Mouse (Mus musculus) hindbrain, embryonic 11.5 days (tissue): ENCODE data around the gene Slc7a11. TPM values are rescaled to one million over a fixed set of nuclear protein-coding genes. Genes with fewer than 3 reads are reported as not detected.

ENCODE experiments used
- ATAC-seq: fragments of 200-750 bp; cut with Nextera tagmentation; 2 replicates; pipeline ENCODE4 v1.8.0; 2017; ENCODE audit warnings: mild to moderate bottlenecking, moderate TSS enrichment, moderate library complexity; ENCODE audit not compliant: low FRiP score
- DNase-seq: peaks from one replicate; pipeline ENCODE4 v3.0.0-alpha.2; 2015; ENCODE audit warnings: low spot score
- H3K27ac ChIP-seq: fragments of 300-500 bp; sonication (generic); 2 replicates; pipeline ENCODE4 v1.5.1; 2014; ENCODE audit warnings: mild to moderate bottlenecking, low read depth, low read length
- H3K27me3 ChIP-seq: fragments of 300-500 bp; sonication (generic); 2 replicates; pipeline ENCODE4 v1.6.1; 2014; ENCODE audit warnings: mild to moderate bottlenecking, low read length, moderate library complexity, mixed read lengths; ENCODE audit not compliant: control insufficient read depth, insufficient read depth
- H3K36me3 ChIP-seq: fragments of 300-500 bp; sonication (generic); 2 replicates; pipeline ENCODE4 v1.6.1; 2014; ENCODE audit warnings: mild to moderate bottlenecking, low read length, moderate library complexity, mixed read lengths; ENCODE audit not compliant: control insufficient read depth, insufficient read depth
- H3K4me1 ChIP-seq: fragments of 300-500 bp; sonication (generic); replicated peaks from 2 replicates; pipeline ENCODE4 v1.6.1; 2014; ENCODE audit warnings: low read length, mixed read lengths; ENCODE audit not compliant: control insufficient read depth, insufficient read depth
- H3K4me2 ChIP-seq: fragments of 300-500 bp; sonication (generic); replicated peaks from 2 replicates; pipeline ENCODE4 v1.6.1; 2014; ENCODE audit warnings: mild to moderate bottlenecking, low read depth, low read length
- H3K4me3 ChIP-seq: fragments of 300-500 bp; sonication (generic); 2 replicates; pipeline ENCODE4 v1.5.1; 2014; ENCODE audit warnings: low read depth, low read length
- H3K9ac ChIP-seq: fragments of 300-500 bp; sonication (generic); 2 replicates; pipeline ENCODE4 v1.6.1; 2014; ENCODE audit warnings: low read depth, low read length
- H3K9me3 ChIP-seq: fragments of 300-500 bp; sonication (generic); 2 replicates; pipeline ENCODE4 v1.6.1; 2016; ENCODE audit warnings: low read length; ENCODE audit not compliant: control insufficient read depth
- WGBS: fragments of 180-500 bp; shearing (Covaris S2); extraction: QIAGEN DNeasy Blood & Tissue Kit; methylation state at CpG from one replicate; pipeline ENCODE4 v1.1.7; 2014; 5-methylcytosine and 5-hydroxymethylcytosine counted together
- polyA plus RNA-seq: library from polyadenylated mRNA; unstranded; fragments of >200 nt; fragmentation: Nextera tagmentation; extraction: Ambion mirVana; gene quantifications from 2 replicates; pipeline ENCODE4 v1.2.1, GENCODE M21; 2014

Slc7a11 gene
- polyA plus RNA-seq, 1 experiment from 2014 or later: 0.26 TPM

DNA sequence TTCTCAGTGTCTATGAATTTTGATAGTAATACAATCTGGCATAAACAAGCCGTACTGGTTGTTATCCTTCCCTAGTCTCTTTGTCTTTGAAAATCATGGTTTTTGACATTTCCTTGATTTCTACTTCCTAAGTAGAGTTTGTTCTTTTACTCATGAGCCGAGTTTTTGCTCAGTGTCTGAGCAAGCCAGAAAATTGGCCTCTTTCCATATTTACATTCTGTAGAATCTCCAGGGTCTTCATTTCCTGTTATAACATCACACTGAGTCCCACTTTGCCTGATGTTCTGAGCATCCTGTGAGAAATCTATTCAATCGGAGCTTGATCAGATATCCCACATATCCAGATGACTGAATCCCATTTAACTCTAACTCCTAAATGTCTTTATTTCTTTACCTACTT, 600.4 kb downstream of the Slc7a11 start:
- Histone ChIP-seq H3K9ac (no peak overlapping the region), H3K4me1 (no peaks in the 10 kb centered on the region), H3K27me3 (no peaks in the 10 kb centered on the region), H3K4me3 (no peak overlapping the region), H3K27ac (no peak overlapping the region), H3K36me3 (no peaks in the 10 kb centered on the region), H3K4me2 (no peak overlapping the region), H3K9me3 (no peaks in the 10 kb centered on the region)
- WGBS: 75% methylated on average over 3 of the region's 3 CpGs
- no peak for DNase-seq
- ATAC-seq: no peak
